Mouse (Mus musculus): ENCODE measurements around the gene 4632433K11Rik.

GRCm38 (mm10) chr7:5029946-5030345 lies 4.0 kb upstream of the 4632433K11Rik start:
- TF ChIP-seq MAX (IDR thresholded peaks at IDR 0.05; ENCODE audit: low read depth) = no peak
- TF ChIP-seq POLR2A (IDR thresholded peaks at IDR 0.05; ENCODE audit: insufficient read length, low read depth) = no peak
- no peak for TF ChIP-seq USF1 (IDR thresholded peaks at IDR 0.05; ENCODE audit: low read depth)
- no peak for TF ChIP-seq SRF (IDR thresholded peaks at IDR 0.05; ENCODE audit: control insufficient read depth, insufficient read length, low read depth)
